Mouse (Mus musculus): ENCODE data around the gene Wfdc16. TPM values are rescaled to one million over a fixed set of nuclear protein-coding genes. Genes with fewer than 3 reads are reported as not detected.
"Not testable (repeated sequence)": the region's sequence is repeated elsewhere in the genome, so short reads cannot be mapped to it uniquely, and the experiment has no call there.

Gene Wfdc16
- total and polyA plus RNA-seq, 2 experiments, result 0.07 TPM; not detected in 1

DNA sequence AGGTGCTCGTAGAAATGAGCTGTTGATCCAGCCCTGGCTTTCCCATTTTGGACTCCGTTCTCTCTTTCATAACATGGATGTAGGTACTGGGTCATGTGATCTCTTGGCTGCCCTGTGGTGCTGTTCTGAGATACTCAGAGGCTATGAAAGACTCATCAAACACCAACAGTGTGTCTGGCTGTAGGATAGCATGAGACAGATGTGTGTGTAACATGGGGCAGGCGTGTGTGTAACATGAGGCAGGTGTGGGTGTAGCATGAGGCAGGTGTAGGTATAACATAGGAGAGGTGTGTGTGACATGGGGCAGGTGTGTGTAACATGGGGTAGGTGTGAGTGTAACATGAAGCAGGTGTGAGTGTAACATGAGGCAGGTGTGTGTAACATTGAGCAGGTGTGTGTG is 23.2 kb downstream of the Wfdc16 start:
- 67% methylated on average over 3 of the region's 3 CpGs for WGBS
- Histone ChIP-seq H3K4me3 (ENCODE audit: insufficient read depth, low read depth, low read length) (no peak overlapping the region), H3K9ac (ENCODE audit: low read depth, low read length) (no peak overlapping the region), H3K27ac (replicated peaks; ENCODE audit: insufficient read depth, low read depth, low read length) (no peak overlapping the region), H3K27me3 (ENCODE audit: control insufficient read depth, insufficient read depth, low read length) (no peaks in the 10 kb centered on the region), H3K79me2 (ENCODE audit: control insufficient read depth, insufficient read depth, low read length) (no peaks in the 10 kb centered on the region), H3K4me1 (ENCODE audit: control insufficient read depth, insufficient read depth, low read length) (no peaks in the 10 kb centered on the region), H3K36me3 (ENCODE audit: control insufficient read depth, insufficient read depth, low read length) (no peaks in the 10 kb centered on the region)
- DNase-seq (ENCODE audit: extremely low read depth, low read depth, low spot score), result no peak
- TF ChIP-seq CTCF (IDR thresholded peaks at IDR 0.05; ENCODE audit: low read depth, low read length) (no peak), POLR2A (IDR thresholded peaks at IDR 0.05; ENCODE audit: extremely low read depth, insufficient read depth, low read length) (no peak)

DNA sequence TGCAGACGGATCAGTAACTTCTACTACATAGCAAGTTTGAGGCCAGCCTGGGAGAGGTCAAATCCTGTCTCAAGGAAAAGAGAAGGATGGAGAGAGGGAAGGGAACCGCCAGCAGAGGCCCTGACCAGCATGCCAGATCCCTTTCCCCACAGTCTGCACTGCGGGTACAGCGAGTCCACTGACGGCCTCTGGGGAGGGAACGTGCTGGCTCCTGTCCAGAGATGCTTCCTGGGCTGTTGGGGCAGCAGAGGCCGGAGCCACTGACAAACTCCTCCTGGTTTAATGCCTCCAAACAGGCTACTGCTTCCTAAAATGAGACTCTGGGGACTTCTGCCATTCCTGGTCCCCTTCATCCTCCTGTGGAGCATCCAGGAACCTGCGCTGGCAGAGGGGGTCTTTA is 25.1 kb downstream of the Wfdc16 start, which contains the start of the genes Wfdc6b and Wfdc8:
Wfdc6b (plus strand) TSS at position 52 of the 400 bp plus-strand sequence.
Wfdc8 (minus strand) TSS at position 156 of the 400 bp plus-strand sequence.
- not testable (repeated sequence) for H3K4me1 ChIP-seq (ENCODE audit: control insufficient read depth, insufficient read depth, low read length); DNase-seq (ENCODE audit: extremely low read depth, low read depth, low spot score); H3K79me2 ChIP-seq (ENCODE audit: control insufficient read depth, insufficient read depth, low read length); H3K27me3 ChIP-seq (ENCODE audit: control insufficient read depth, insufficient read depth, low read length); H3K27ac ChIP-seq (replicated peaks; ENCODE audit: insufficient read depth, low read depth, low read length); H3K36me3 ChIP-seq (ENCODE audit: control insufficient read depth, insufficient read depth, low read length); H3K4me3 ChIP-seq (ENCODE audit: insufficient read depth, low read depth, low read length); H3K9ac ChIP-seq (ENCODE audit: low read depth, low read length)
- WGBS, result 58% methylated on average over 8 of the region's 8 CpGs

DNA sequence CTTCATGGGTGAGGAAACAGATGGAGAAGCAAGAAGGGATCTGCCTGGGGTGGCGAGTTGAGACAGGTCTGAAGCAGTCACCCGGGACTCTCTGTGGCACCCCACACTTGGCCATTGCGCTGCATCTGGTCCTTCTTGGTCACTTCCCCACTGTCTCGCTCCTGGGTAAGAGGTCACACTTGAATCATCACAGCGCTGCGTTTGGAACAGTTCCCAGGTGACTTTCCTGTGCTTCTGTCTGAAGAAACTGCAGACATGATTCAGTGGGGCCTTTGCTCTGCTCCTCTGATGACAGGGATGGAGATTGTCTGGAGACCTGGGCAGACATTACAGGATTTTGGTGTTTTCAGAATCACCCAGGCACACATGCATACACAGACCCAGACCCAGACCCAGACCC is 29.8 kb downstream of the Wfdc16 start:
- WGBS, result 72% methylated on average over 6 of the region's 6 CpGs
- no peaks in the 10 kb centered on the region for H3K4me1 ChIP-seq (ENCODE audit: control insufficient read depth, insufficient read depth, low read length)
- H3K4me3 ChIP-seq (ENCODE audit: insufficient read depth, low read depth, low read length), result no peak overlapping the region
- no peaks in the 10 kb centered on the region for H3K27me3 ChIP-seq (ENCODE audit: control insufficient read depth, insufficient read depth, low read length)
- H3K9ac ChIP-seq (ENCODE audit: low read depth, low read length), result no peak overlapping the region
- DNase-seq (ENCODE audit: extremely low read depth, low read depth, low spot score), result no peak
- TF ChIP-seq CTCF (IDR thresholded peaks at IDR 0.05; ENCODE audit: low read depth, low read length) (no peak), POLR2A (IDR thresholded peaks at IDR 0.05; ENCODE audit: extremely low read depth, insufficient read depth, low read length) (no peak)
- no peaks in the 10 kb centered on the region for H3K36me3 ChIP-seq (ENCODE audit: control insufficient read depth, insufficient read depth, low read length)
- H3K79me2 ChIP-seq (ENCODE audit: control insufficient read depth, insufficient read depth, low read length), result no peaks in the 10 kb centered on the region
- no peak overlapping the region for H3K27ac ChIP-seq (replicated peaks; ENCODE audit: insufficient read depth, low read depth, low read length)

DNA sequence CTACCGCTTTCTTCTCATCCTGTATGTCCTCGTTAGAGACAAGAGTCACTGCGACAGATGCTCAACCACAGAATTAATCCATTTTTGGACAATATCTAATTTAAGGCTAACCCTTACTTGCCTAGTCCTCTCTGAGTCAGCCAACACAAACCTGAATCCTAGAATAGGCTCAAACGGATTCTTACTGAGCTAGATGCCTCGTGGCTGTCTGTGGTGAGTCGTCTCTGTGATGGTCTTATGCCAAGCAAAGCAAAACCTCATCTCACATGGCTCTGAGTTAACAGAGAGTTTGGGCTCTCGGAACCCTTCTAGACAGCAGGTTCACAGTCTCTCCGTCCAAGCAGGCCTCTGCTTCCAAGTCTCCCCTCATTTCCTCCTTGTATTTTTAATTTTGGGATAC is 34.2 kb downstream of the Wfdc16 start:
- Histone ChIP-seq H3K36me3 (ENCODE audit: control insufficient read depth, insufficient read depth, low read length) (no peaks in the 10 kb centered on the region), H3K27ac (replicated peaks; ENCODE audit: insufficient read depth, low read depth, low read length) (no peak overlapping the region), H3K4me3 (ENCODE audit: insufficient read depth, low read depth, low read length) (no peak overlapping the region), H3K4me1 (ENCODE audit: control insufficient read depth, insufficient read depth, low read length) (no peaks in the 10 kb centered on the region), H3K79me2 (ENCODE audit: control insufficient read depth, insufficient read depth, low read length) (no peaks in the 10 kb centered on the region), H3K27me3 (ENCODE audit: control insufficient read depth, insufficient read depth, low read length) (0 out of 2 replicates have a peak, but pooled peaks cover 2% of the 10 kb centered on the region), H3K9ac (ENCODE audit: low read depth, low read length) (no peak overlapping the region)
- DNase-seq (ENCODE audit: extremely low read depth, low read depth, low spot score), result no peak
- 90% methylated on average over 8 of the region's 8 CpGs for WGBS
- TF ChIP-seq CTCF (IDR thresholded peaks at IDR 0.05; ENCODE audit: low read depth, low read length) (no peak), POLR2A (IDR thresholded peaks at IDR 0.05; ENCODE audit: extremely low read depth, insufficient read depth, low read length) (no peak)

DNA sequence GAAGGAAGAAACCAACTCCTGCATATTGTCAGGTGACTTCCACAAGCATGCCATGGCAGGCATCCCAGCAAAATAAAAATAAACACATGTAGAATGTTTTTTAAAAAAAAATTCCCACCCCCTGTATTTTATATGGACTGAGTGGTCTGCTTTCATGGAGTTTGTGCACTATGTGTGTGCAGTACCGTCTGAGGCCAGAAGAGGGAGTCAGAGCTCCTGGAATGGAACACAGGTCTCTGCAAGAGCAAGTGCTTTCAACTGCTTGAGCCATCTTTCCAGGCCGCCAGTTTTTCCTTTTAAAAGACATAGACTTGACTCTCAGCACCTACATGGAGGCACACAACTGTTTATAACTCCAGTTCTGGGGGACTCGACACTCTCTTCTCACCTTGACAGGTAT is 35.1 kb downstream of the Wfdc16 start:
- TF ChIP-seq CTCF (IDR thresholded peaks at IDR 0.05; ENCODE audit: low read depth, low read length) (no peak), POLR2A (IDR thresholded peaks at IDR 0.05; ENCODE audit: extremely low read depth, insufficient read depth, low read length) (no peak)
- no peaks in the 10 kb centered on the region for H3K4me1 ChIP-seq (ENCODE audit: control insufficient read depth, insufficient read depth, low read length)
- H3K27me3 ChIP-seq (ENCODE audit: control insufficient read depth, insufficient read depth, low read length), result 0 out of 2 replicates have a peak, but pooled peaks cover 2% of the 10 kb centered on the region
- no peak overlapping the region for H3K4me3 ChIP-seq (ENCODE audit: insufficient read depth, low read depth, low read length)
- no peak for DNase-seq (ENCODE audit: extremely low read depth, low read depth, low spot score)
- H3K27ac ChIP-seq (replicated peaks; ENCODE audit: insufficient read depth, low read depth, low read length), result no peak overlapping the region
- 94% methylated on average over 3 of the region's 3 CpGs for WGBS
- no peaks in the 10 kb centered on the region for H3K36me3 ChIP-seq (ENCODE audit: control insufficient read depth, insufficient read depth, low read length)
- no peaks in the 10 kb centered on the region for H3K79me2 ChIP-seq (ENCODE audit: control insufficient read depth, insufficient read depth, low read length)
- H3K9ac ChIP-seq (ENCODE audit: low read depth, low read length), result no peak overlapping the region

DNA sequence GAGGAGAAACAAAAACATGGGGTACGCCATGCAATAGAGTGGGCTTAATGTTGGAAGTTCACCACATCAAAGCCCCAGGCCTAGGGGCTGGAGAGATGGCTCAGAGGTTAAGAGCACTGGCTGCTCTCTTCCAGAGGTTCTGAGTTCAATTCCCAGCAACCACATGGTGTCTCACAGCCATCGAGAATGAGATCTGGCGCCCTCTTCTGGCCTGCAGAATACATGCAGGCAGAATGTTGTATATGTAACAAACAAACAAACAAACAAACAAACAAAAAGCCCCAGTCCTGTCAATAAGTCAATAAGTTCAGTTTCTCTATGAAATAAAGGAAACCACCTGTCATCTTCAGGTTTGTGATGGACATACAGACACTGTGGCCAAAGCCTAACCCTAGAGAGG is 38.4 kb downstream of the Wfdc16 start:
- Histone ChIP-seq H3K27me3 (ENCODE audit: control insufficient read depth, insufficient read depth, low read length) (0 out of 2 replicates have a peak, but pooled peaks cover 2% of the 10 kb centered on the region), H3K9ac (ENCODE audit: low read depth, low read length) (no peak overlapping the region), H3K27ac (replicated peaks; ENCODE audit: insufficient read depth, low read depth, low read length) (no peak overlapping the region), H3K79me2 (ENCODE audit: control insufficient read depth, insufficient read depth, low read length) (no peaks in the 10 kb centered on the region), H3K4me1 (ENCODE audit: control insufficient read depth, insufficient read depth, low read length) (no peaks in the 10 kb centered on the region), H3K36me3 (ENCODE audit: control insufficient read depth, insufficient read depth, low read length) (no peaks in the 10 kb centered on the region), H3K4me3 (ENCODE audit: insufficient read depth, low read depth, low read length) (no peak overlapping the region)
- no peak for TF ChIP-seq POLR2A (IDR thresholded peaks at IDR 0.05; ENCODE audit: extremely low read depth, insufficient read depth, low read length)
- peak; percentile 19; the same call in 1 of the 2 replicates for TF ChIP-seq CTCF (IDR thresholded peaks at IDR 0.05; ENCODE audit: low read depth, low read length)
- no peak for DNase-seq (ENCODE audit: extremely low read depth, low read depth, low spot score)
- 61% methylated on average over 3 of the region's 3 CpGs for WGBS
